Mouse (Mus musculus): ENCODE results near the gene Iscu. TPM values are rescaled to one million over a fixed set of nuclear protein-coding genes. Genes with fewer than 3 reads are reported as not detected.
"Not testable (repeated sequence)": the region's sequence is repeated elsewhere in the genome, so short reads cannot be mapped to it uniquely, and the experiment has no call there.

Gene Iscu
- polyA plus RNA-seq, 1 experiment from 2014 or later = 112 TPM

- no peak overlapping the region for H3K4me2 ChIP-seq
- 78% methylated on average over 5 of the region's 5 CpGs for WGBS
- ATAC-seq (replicated peaks; ENCODE audit: low FRiP score) = no peak
- 0 out of 2 replicates have a peak, but pooled peaks cover 5% of the 10 kb centered on the region for H3K27me3 ChIP-seq
- no peak overlapping the region for H3K27ac ChIP-seq
- H3K9ac ChIP-seq = no peak overlapping the region
- no peaks in the 10 kb centered on the region for H3K9me3 ChIP-seq (replicated peaks)
- H3K4me1 ChIP-seq = peaks cover 18% of the 10 kb centered on the region
- H3K36me3 ChIP-seq = peaks cover 27% of the 10 kb centered on the region
- no peak overlapping the region for H3K4me3 ChIP-seq (replicated peaks)
These were observed 8.2 kb downstream of the Iscu start for GRCm38 (mm10) chr5:113780763-113781162.

GRCm38 (mm10) chr5:113781254-113781653 is 8.7 kb downstream of the Iscu start:
- no peaks in the 10 kb centered on the region for H3K9me3 ChIP-seq (replicated peaks)

GRCm38 (mm10) chr5:113781875-113782274 is 9.3 kb downstream of the Iscu start:
- Histone ChIP-seq H3K4me1 (peaks cover 18% of the 10 kb centered on the region), H3K9ac (no peak overlapping the region), H3K27ac (no peak overlapping the region), H3K4me2 (no peak overlapping the region), H3K9me3 (replicated peaks) (no peaks in the 10 kb centered on the region), H3K36me3 (peaks cover 16% of the 10 kb centered on the region), H3K4me3 (replicated peaks) (no peak overlapping the region), H3K27me3 (0 out of 2 replicates have a peak, but pooled peaks cover 5% of the 10 kb centered on the region)
- no peak for ATAC-seq (replicated peaks; ENCODE audit: low FRiP score)
- WGBS = 71% methylated on average over 7 of the region's 7 CpGs

More at GRCm38 (mm10) chr5:113781254-113781653, 8.7 kb downstream of the Iscu start:
- H3K4me3 ChIP-seq (replicated peaks) = no peak overlapping the region
- H3K9ac ChIP-seq = no peak overlapping the region
- 71% methylated on average over 7 of the region's 7 CpGs for WGBS
- H3K36me3 ChIP-seq = peaks cover 22% of the 10 kb centered on the region
- no peak overlapping the region for H3K4me2 ChIP-seq
- no peak for ATAC-seq (replicated peaks; ENCODE audit: low FRiP score)
- H3K4me1 ChIP-seq = peaks cover 18% of the 10 kb centered on the region
- no peak overlapping the region for H3K27ac ChIP-seq
- 0 out of 2 replicates have a peak, but pooled peaks cover 5% of the 10 kb centered on the region for H3K27me3 ChIP-seq

DNA sequence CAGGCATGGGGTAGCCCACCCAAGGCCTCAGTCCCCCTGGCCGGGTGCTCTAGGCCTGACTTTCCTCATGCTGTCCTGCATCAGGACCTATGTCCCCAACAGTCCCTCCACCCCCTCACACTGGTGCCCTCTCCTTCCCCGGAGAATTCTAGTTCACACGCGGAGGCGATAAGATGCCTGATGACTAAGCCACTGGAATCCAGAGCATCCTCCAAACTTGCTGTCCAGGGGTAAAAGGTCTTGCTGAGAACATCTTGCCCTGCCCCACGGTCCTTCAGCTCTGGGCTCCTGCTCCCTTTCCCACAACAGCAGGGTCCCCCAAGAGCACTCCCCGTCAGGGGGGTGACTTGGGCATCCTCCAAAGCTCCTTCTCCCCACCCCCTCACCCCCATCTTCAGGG is 10.1 kb downstream of the Iscu start:
- peaks cover 18% of the 10 kb centered on the region for H3K4me1 ChIP-seq
- no peak for ATAC-seq (replicated peaks; ENCODE audit: low FRiP score)

DNA sequence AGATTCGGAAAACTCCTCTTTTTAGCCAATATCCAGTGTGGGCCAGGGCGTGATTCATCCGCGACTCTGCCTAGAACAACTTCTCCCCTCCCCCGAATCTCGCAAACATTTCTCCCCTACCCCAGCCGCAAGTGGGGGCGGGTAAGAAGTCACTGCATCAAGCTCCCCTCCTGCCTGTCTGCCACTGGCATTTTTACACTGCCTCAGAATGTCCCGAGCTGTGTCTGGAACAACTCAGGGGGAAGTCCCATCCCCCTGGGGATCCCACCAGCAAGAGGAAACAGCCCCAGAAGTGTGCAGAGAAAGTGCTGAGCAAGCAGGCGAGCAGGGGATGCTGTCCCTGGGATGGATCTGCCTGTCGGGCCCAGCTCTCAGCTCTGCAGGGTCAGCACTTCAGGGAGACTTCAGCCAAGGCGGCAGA is 11.0 kb downstream of the Iscu start:
- Histone ChIP-seq H3K4me3 (replicated peaks) (no peak overlapping the region), H3K27me3 (0 out of 2 replicates have a peak, but pooled peaks cover 5% of the 10 kb centered on the region), H3K4me1 (peaks cover 22% of the 10 kb centered on the region), H3K36me3 (0 out of 2 replicates have a peak, but pooled peaks cover under 1% of the 10 kb centered on the region), H3K9me3 (replicated peaks) (no peaks in the 10 kb centered on the region), H3K9ac (no peak overlapping the region), H3K27ac (peak overlapping the region; percentile 89), H3K4me2 (peak overlapping the region; percentile 38)
- 4% methylated on average over 12 of the region's 12 CpGs for WGBS
- peak; percentile 43; the same call in 1 of the 2 replicates for ATAC-seq (replicated peaks; ENCODE audit: low FRiP score)

More for the DNA sequence above, 10.1 kb downstream of the Iscu start:
- H3K9me3 ChIP-seq (replicated peaks) = no peaks in the 10 kb centered on the region
- H3K4me2 ChIP-seq = no peak overlapping the region
- peak overlapping the region; percentile 89; the same call in 1 of the 2 replicates for H3K27ac ChIP-seq
- H3K4me3 ChIP-seq (replicated peaks) = no peak overlapping the region
- peaks cover 9% of the 10 kb centered on the region; the same call in 1 of the 2 replicates for H3K36me3 ChIP-seq
- 79% methylated on average over 7 of the region's 7 CpGs for WGBS
- H3K27me3 ChIP-seq = 0 out of 2 replicates have a peak, but pooled peaks cover 5% of the 10 kb centered on the region
- H3K9ac ChIP-seq = no peak overlapping the region

- H3K27me3 ChIP-seq; ATAC-seq (replicated peaks; ENCODE audit: low FRiP score); H3K4me3 ChIP-seq (replicated peaks); H3K9ac ChIP-seq; H3K9me3 ChIP-seq (replicated peaks); H3K36me3 ChIP-seq: not testable (repeated sequence)
- Histone ChIP-seq H3K4me2 (0 out of 2 replicates have a peak overlapping the region, but pooled peaks have one; percentile 38), H3K4me1 (peaks cover 27% of the 10 kb centered on the region), H3K27ac (peak overlapping the region; percentile 89)
- WGBS = 42% methylated on average over 3 of the region's 3 CpGs
These were observed 11.6 kb downstream of the Iscu start for GRCm38 (mm10) chr5:113784104-113784503.

GRCm38 (mm10) chr5:113786985-113787384 is 14.4 kb downstream of the Iscu start:
- Histone ChIP-seq H3K27ac (no peak overlapping the region), H3K9ac (no peak overlapping the region), H3K4me1 (peaks cover 56% of the 10 kb centered on the region), H3K4me3 (replicated peaks) (no peak overlapping the region), H3K36me3 (no peaks in the 10 kb centered on the region), H3K27me3 (0 out of 2 replicates have a peak, but pooled peaks cover 5% of the 10 kb centered on the region), H3K9me3 (replicated peaks) (no peaks in the 10 kb centered on the region), H3K4me2 (no peak overlapping the region)
- 65% methylated on average over 5 of the region's 5 CpGs for WGBS
- no peak for ATAC-seq (replicated peaks; ENCODE audit: low FRiP score)

- WGBS = 24% methylated on average over 6 of the region's 6 CpGs
- Histone ChIP-seq H3K27ac (peak overlapping the region; percentile 88), H3K27me3 (no peaks in the 10 kb centered on the region), H3K9me3 (replicated peaks) (no peaks in the 10 kb centered on the region), H3K4me1 (peaks cover 49% of the 10 kb centered on the region), H3K9ac (no peak overlapping the region), H3K36me3 (no peaks in the 10 kb centered on the region), H3K4me3 (replicated peaks) (no peak overlapping the region), H3K4me2 (no peak overlapping the region)
- ATAC-seq (replicated peaks; ENCODE audit: low FRiP score) = peak; percentile 13; the same call in 1 of the 2 replicates
These were observed 16.1 kb downstream of the Iscu start for GRCm38 (mm10) chr5:113788645-113789044.

DNA sequence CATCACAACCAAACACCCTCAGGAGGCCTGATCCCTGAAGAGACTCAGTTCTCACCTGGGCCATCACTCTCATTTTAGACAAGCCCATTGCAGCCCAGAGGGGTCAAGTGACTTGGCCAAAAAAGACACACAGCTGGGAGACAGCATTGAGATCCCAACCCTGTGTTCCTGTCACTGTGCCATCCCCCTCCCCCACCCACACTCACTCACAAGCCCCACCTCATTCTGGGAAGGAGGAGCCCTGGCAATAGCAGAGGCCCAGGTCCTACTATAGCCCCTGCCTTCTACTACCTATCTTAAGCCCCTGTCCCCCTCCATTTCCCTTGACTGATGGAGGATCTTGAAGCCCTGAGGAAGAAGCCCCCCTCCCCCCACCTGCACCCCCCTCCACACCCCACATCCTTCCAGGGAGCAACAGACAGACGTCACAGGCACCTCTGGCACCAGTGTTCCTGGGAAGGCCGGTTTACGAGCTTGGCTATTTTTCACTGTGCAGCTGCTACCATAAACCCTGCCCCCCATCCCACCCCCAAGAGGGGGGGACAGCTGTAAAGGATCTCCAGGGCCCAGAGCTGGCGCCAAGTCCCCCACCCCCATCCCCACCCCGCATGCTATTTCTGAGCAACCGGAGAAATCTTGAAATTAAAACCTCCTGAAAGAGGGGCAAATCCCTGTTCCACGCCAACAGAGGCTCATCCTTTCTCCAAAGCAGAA is 16.7 kb downstream of the Iscu start:
- Histone ChIP-seq H3K9me3 (replicated peaks) (no peaks in the 10 kb centered on the region), H3K9ac (no peak overlapping the region), H3K27me3 (no peaks in the 10 kb centered on the region), H3K4me1 (peaks cover 44% of the 10 kb centered on the region), H3K36me3 (no peaks in the 10 kb centered on the region), H3K27ac (peak overlapping the region; percentile 88), H3K4me3 (replicated peaks) (no peak overlapping the region), H3K4me2 (0 out of 2 replicates have a peak overlapping the region, but pooled peaks have one; percentile 6)
- peak; percentile 79 for ATAC-seq (replicated peaks; ENCODE audit: low FRiP score)
- WGBS = 20% methylated on average over 7 of the region's 7 CpGs

GRCm38 (mm10) chr5:113790453-113791196 is 18.1 kb downstream of the Iscu start:
- Histone ChIP-seq H3K4me1 (peaks cover 47% of the 10 kb centered on the region), H3K9ac (no peak overlapping the region), H3K36me3 (peaks cover 5% of the 10 kb centered on the region; the same call in 1 of the 2 replicates), H3K27me3 (no peaks in the 10 kb centered on the region), H3K9me3 (replicated peaks) (no peaks in the 10 kb centered on the region), H3K4me3 (replicated peaks) (no peak overlapping the region), H3K27ac (peak overlapping the region; percentile 88), H3K4me2 (no peak overlapping the region)
- ATAC-seq (replicated peaks; ENCODE audit: low FRiP score) = no peak
- 44% methylated on average over 11 of the region's 11 CpGs for WGBS

DNA sequence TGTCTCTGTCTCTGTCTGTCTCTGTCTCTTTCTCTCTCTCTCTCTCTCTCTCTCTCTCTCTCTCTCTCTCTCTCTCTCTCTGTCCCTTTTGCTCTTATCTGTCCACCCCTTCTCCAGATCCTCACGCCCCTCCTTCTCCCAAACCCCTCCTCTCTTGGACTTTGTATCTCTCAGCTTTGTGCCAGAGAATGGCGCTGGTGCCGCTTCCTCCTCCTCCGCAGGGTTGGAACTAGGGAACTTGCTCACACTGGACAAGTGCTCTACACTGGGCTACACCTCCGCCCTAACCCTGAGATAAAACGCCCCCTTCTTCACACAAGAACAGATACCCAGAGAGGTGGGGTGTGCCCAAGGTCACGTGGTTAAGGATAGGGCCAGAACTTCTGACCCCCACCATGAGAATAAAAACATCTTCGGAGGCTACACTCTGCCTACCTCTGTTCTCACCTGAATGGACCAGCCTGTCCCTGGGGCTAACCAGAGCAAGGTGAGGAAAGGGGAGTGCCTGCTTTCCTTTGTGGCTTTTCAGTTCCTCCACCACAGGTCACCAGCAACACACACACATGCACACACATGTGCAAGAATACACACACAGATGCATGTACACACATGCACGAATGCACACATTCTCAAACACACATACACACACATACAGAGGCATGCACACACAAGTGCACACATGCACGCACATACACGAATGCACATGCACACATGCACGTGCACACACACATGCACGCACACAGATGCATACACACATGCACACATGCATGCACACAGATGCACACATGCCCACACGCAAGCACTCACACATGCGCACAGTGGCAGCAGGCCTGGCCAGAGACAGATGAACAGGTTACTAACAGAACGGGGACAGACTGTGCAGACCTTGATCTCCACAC is 18.9 kb downstream of the Iscu start:
- ATAC-seq (replicated peaks; ENCODE audit: low FRiP score) = no peak
- Histone ChIP-seq H3K4me1 (peaks cover 55% of the 10 kb centered on the region), H3K27ac (peak overlapping the region; percentile 88), H3K9ac (no peak overlapping the region), H3K4me2 (no peak overlapping the region), H3K27me3 (no peaks in the 10 kb centered on the region), H3K9me3 (replicated peaks) (no peaks in the 10 kb centered on the region), H3K4me3 (replicated peaks) (no peak overlapping the region), H3K36me3 (peaks cover 5% of the 10 kb centered on the region; the same call in 1 of the 2 replicates)
- WGBS = 78% methylated on average over 16 of the region's 16 CpGs
